Mouse (Mus musculus): ENCODE results near the gene Atxn2.

DNA sequence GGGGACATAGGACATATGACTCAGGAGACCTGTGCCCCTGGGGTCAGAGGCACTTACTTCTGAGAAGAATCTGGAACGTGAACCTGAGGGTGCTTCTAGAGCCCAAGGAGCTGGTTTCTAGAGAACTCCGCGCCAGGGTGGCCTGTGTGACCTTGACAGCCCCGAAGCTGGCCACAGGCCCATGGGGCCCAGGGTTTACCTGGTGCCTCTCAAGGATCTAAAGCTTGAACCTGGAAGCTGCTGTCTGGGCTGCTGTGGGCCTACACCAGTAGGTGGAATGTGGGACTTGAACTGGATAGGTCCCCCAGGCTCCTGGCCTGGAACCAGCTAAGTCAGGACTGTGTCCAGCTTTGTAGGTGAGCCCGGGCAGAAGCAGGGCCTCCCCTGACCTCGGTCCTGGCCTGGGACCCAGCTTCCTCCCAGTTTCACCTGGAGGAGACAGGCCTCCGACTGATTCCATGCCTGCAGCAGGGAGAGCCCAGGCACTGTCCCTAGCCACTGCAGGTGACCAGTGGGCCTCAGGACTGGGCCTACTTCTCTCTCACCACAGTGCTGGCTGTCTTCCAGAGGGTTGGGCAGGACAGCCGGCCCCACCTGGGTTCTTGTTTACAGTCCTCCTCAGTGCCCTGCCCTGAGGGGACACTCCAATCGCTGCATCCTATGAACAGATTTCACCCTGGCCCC, 142.4 kb downstream of the Atxn2 start:
- TF ChIP-seq GATA1 (IDR thresholded peaks at IDR 0.05; ENCODE audit: borderline replicate concordance, low read length) (no peak), FLI1 (IDR thresholded peaks at IDR 0.05; ENCODE audit: low read length) (no peak)
